Mouse (Mus musculus) splenic B cell, adult 2 months (primary cell): ENCODE measurements around the gene Htt.

ENCODE experiments used
- DNase-seq: peaks from one replicate; pipeline ENCODE4 v3.0.0-alpha.2; 2011; ENCODE audit warnings: low read depth, low spot score
- H3K27me3 ChIP-seq: 2 replicates; pipeline ENCODE4 v1.6.1; 2012; ENCODE audit warnings: mild to moderate bottlenecking, low read length, moderate library complexity, mixed read lengths; ENCODE audit not compliant: control insufficient read depth, poor library complexity, insufficient read depth, severe bottlenecking
- H3K36me3 ChIP-seq: 2 replicates; pipeline ENCODE4 v1.6.1; 2012; ENCODE audit warnings: mild to moderate bottlenecking, low read length, moderate library complexity, mixed read lengths; ENCODE audit not compliant: control insufficient read depth, poor library complexity, insufficient read depth, severe bottlenecking

Gene Htt

GRCm38 (mm10) chr5:34931516-34932457 is 170.2 kb downstream of the Htt start:
- H3K36me3 ChIP-seq, result no peaks in the 10 kb centered on the region
- DNase-seq, result no peak
- no peaks in the 10 kb centered on the region for H3K27me3 ChIP-seq

GRCm38 (mm10) chr5:34932458-34932806 is 170.9 kb downstream of the Htt start:
- Histone ChIP-seq H3K36me3 (no peaks in the 10 kb centered on the region), H3K27me3 (no peaks in the 10 kb centered on the region)
- no peak for DNase-seq

- Histone ChIP-seq H3K27me3 (no peaks in the 10 kb centered on the region), H3K36me3 (no peaks in the 10 kb centered on the region)
- peak; percentile 32 for DNase-seq
These were observed 171.9 kb downstream of the Htt start for GRCm38 (mm10) chr5:34933461-34933860.

- DNase-seq, result no peak
These were observed 180.3 kb downstream of the Htt start for GRCm38 (mm10) chr5:34941710-34942470.

GRCm38 (mm10) chr5:34943428-34943827 is 181.9 kb downstream of the Htt start:
- Histone ChIP-seq H3K27me3 (no peaks in the 10 kb centered on the region), H3K36me3 (no peaks in the 10 kb centered on the region)
- no peak for DNase-seq

More at GRCm38 (mm10) chr5:34941710-34942470, 180.3 kb downstream of the Htt start:
- H3K36me3 ChIP-seq, result no peaks in the 10 kb centered on the region
- H3K27me3 ChIP-seq, result no peaks in the 10 kb centered on the region

GRCm38 (mm10) chr5:34948861-34949760 is 187.6 kb downstream of the Htt start, which contains the start of gene Rgs12:
Rgs12 (plus strand) TSS chr5:34949445.
- no peaks in the 10 kb centered on the region for H3K27me3 ChIP-seq
- DNase-seq, result peak; percentile 87
- H3K36me3 ChIP-seq, result no peaks in the 10 kb centered on the region

- Histone ChIP-seq H3K36me3 (no peaks in the 10 kb centered on the region), H3K27me3 (no peaks in the 10 kb centered on the region)
- no peak for DNase-seq
These were observed 188.2 kb downstream of the Htt start for GRCm38 (mm10) chr5:34949769-34950211.

GRCm38 (mm10) chr5:34950486-34951160 is 189.1 kb downstream of the Htt start:
- DNase-seq, result no peak
- no peaks in the 10 kb centered on the region for H3K36me3 ChIP-seq
- no peaks in the 10 kb centered on the region for H3K27me3 ChIP-seq

GRCm38 (mm10) chr5:34951161-34951834 is 189.8 kb downstream of the Htt start:
- Histone ChIP-seq H3K27me3 (no peaks in the 10 kb centered on the region), H3K36me3 (no peaks in the 10 kb centered on the region)
- DNase-seq, result no peak

GRCm38 (mm10) chr5:34954508-34954907 is 193.0 kb downstream of the Htt start:
- H3K36me3 ChIP-seq, result no peaks in the 10 kb centered on the region
- no peak for DNase-seq

GRCm38 (mm10) chr5:34955630-34956029 is 194.1 kb downstream of the Htt start:
- Histone ChIP-seq H3K27me3 (no peaks in the 10 kb centered on the region), H3K36me3 (no peaks in the 10 kb centered on the region)
- no peak for DNase-seq

More at GRCm38 (mm10) chr5:34954508-34954907, 193.0 kb downstream of the Htt start:
- H3K27me3 ChIP-seq, result no peaks in the 10 kb centered on the region

GRCm38 (mm10) chr5:34956151-34956550 is 194.6 kb downstream of the Htt start:
- DNase-seq, result no peak
- Histone ChIP-seq H3K36me3 (no peaks in the 10 kb centered on the region), H3K27me3 (no peaks in the 10 kb centered on the region)

- Histone ChIP-seq H3K36me3 (no peaks in the 10 kb centered on the region), H3K27me3 (no peaks in the 10 kb centered on the region)
- no peak for DNase-seq
These were observed 195.5 kb downstream of the Htt start for GRCm38 (mm10) chr5:34957015-34957414.
